Mouse (Mus musculus) hindbrain, embryonic 11.5 days (tissue): ENCODE results near the gene Kdelc2. TPM values are rescaled to one million over a fixed set of nuclear protein-coding genes. Genes with fewer than 3 reads are reported as not detected.

ENCODE experiments used
- ATAC-seq: fragments of 200-750 bp; cut with Nextera tagmentation; 2 replicates; pipeline ENCODE4 v1.8.0; 2017; ENCODE audit warnings: mild to moderate bottlenecking, moderate TSS enrichment, moderate library complexity; ENCODE audit not compliant: low FRiP score
- DNase-seq: peaks from one replicate; pipeline ENCODE4 v3.0.0-alpha.2; 2015; ENCODE audit warnings: low spot score
- H3K27ac ChIP-seq: fragments of 300-500 bp; sonication (generic); 2 replicates; pipeline ENCODE4 v1.5.1; 2014; ENCODE audit warnings: mild to moderate bottlenecking, low read depth, low read length
- H3K27me3 ChIP-seq: fragments of 300-500 bp; sonication (generic); 2 replicates; pipeline ENCODE4 v1.6.1; 2014; ENCODE audit warnings: mild to moderate bottlenecking, low read length, moderate library complexity, mixed read lengths; ENCODE audit not compliant: control insufficient read depth, insufficient read depth
- H3K36me3 ChIP-seq: fragments of 300-500 bp; sonication (generic); 2 replicates; pipeline ENCODE4 v1.6.1; 2014; ENCODE audit warnings: mild to moderate bottlenecking, low read length, moderate library complexity, mixed read lengths; ENCODE audit not compliant: control insufficient read depth, insufficient read depth
- H3K4me1 ChIP-seq: fragments of 300-500 bp; sonication (generic); replicated peaks from 2 replicates; pipeline ENCODE4 v1.6.1; 2014; ENCODE audit warnings: low read length, mixed read lengths; ENCODE audit not compliant: control insufficient read depth, insufficient read depth
- H3K4me2 ChIP-seq: fragments of 300-500 bp; sonication (generic); replicated peaks from 2 replicates; pipeline ENCODE4 v1.6.1; 2014; ENCODE audit warnings: mild to moderate bottlenecking, low read depth, low read length
- H3K4me3 ChIP-seq: fragments of 300-500 bp; sonication (generic); 2 replicates; pipeline ENCODE4 v1.5.1; 2014; ENCODE audit warnings: low read depth, low read length
- H3K9ac ChIP-seq: fragments of 300-500 bp; sonication (generic); 2 replicates; pipeline ENCODE4 v1.6.1; 2014; ENCODE audit warnings: low read depth, low read length
- H3K9me3 ChIP-seq: fragments of 300-500 bp; sonication (generic); 2 replicates; pipeline ENCODE4 v1.6.1; 2016; ENCODE audit warnings: low read length; ENCODE audit not compliant: control insufficient read depth
- WGBS: fragments of 180-500 bp; shearing (Covaris S2); extraction: QIAGEN DNeasy Blood & Tissue Kit; methylation state at CpG from one replicate; pipeline ENCODE4 v1.1.7; 2014; 5-methylcytosine and 5-hydroxymethylcytosine counted together
- polyA plus RNA-seq: library from polyadenylated mRNA; unstranded; fragments of >200 nt; fragmentation: Nextera tagmentation; extraction: Ambion mirVana; gene quantifications from 2 replicates; pipeline ENCODE4 v1.2.1, GENCODE M21; 2014

Kdelc2 gene
- polyA plus RNA-seq, 1 experiment from 2014 or later, result 11.7 TPM

DNA sequence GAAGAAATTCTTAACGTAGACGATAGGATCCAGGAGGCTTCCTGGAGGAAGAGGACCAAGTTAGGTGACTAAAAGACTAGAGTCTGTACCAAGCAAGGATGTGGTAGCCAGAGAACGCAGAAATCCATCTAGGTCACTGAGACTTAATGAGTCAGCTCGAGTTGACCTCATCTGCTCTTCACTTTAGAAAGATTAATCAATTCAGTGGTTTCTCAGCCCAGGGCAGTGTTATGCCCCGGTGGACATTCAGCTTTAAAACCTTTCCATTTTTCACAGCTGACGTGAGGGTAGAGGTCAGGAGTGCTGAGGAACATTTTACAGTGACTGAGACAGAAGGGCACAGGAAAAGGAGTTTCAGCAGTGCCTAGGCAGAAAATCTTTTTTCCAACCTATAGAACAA, 37.4 kb upstream of the Kdelc2 start:
- ATAC-seq (no peak), DNase-seq (no peak)
- Histone ChIP-seq H3K36me3 (no peaks in the 10 kb centered on the region), H3K9ac (no peak overlapping the region), H3K4me3 (no peak overlapping the region), H3K27ac (no peak overlapping the region), H3K4me2 (no peak overlapping the region), H3K9me3 (no peaks in the 10 kb centered on the region), H3K27me3 (no peaks in the 10 kb centered on the region), H3K4me1 (no peaks in the 10 kb centered on the region)
- 60% methylated on average over 6 of the region's 6 CpGs for WGBS

GRCm38 (mm10) chr9:53349211-53349610, 34.6 kb upstream of the Kdelc2 start:
- WGBS, result 93% methylated on average over 1 of the region's 1 CpGs
- H3K27ac ChIP-seq, result no peak overlapping the region
- H3K9me3 ChIP-seq, result no peaks in the 10 kb centered on the region
- H3K4me3 ChIP-seq, result no peak overlapping the region
- no peaks in the 10 kb centered on the region for H3K4me1 ChIP-seq
- H3K27me3 ChIP-seq, result no peaks in the 10 kb centered on the region
- DNase-seq, result no peak
- no peak overlapping the region for H3K4me2 ChIP-seq
- no peak overlapping the region for H3K9ac ChIP-seq
- no peak for ATAC-seq
- no peaks in the 10 kb centered on the region for H3K36me3 ChIP-seq

GRCm38 (mm10) chr9:53350331-53350730, 33.5 kb upstream of the Kdelc2 start:
- H3K4me1 ChIP-seq, result no peaks in the 10 kb centered on the region
- H3K4me3 ChIP-seq, result no peak overlapping the region
- H3K27ac ChIP-seq, result no peak overlapping the region
- H3K9me3 ChIP-seq, result no peaks in the 10 kb centered on the region
- H3K4me2 ChIP-seq, result no peak overlapping the region
- WGBS, result 84% methylated on average over 2 of the region's 2 CpGs
- no peak for DNase-seq
- no peak for ATAC-seq
- no peaks in the 10 kb centered on the region for H3K36me3 ChIP-seq
- no peaks in the 10 kb centered on the region for H3K27me3 ChIP-seq
- no peak overlapping the region for H3K9ac ChIP-seq

DNA sequence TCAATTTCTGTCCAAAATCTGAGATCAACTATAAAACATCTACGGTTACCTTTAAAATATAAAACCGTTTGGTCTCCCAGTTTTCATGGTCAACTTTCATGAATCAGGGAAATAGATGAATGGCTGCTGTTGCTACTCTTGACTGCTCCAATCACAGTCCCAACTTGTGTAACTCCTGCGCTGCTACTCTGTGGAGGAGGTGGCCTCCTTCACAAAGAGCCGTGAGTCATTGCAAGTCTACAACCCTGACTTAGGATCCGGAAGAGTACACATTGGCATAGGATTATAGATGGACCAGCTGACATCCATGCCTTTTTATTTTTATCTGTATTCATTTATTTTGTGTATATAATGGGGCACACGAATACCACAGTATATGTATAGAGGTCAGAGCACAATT, 31.9 kb upstream of the Kdelc2 start:
- Histone ChIP-seq H3K27ac (no peak overlapping the region), H3K36me3 (no peaks in the 10 kb centered on the region), H3K9ac (no peak overlapping the region), H3K4me2 (no peak overlapping the region), H3K4me3 (no peak overlapping the region), H3K27me3 (no peaks in the 10 kb centered on the region), H3K9me3 (no peaks in the 10 kb centered on the region), H3K4me1 (no peaks in the 10 kb centered on the region)
- 90% methylated on average over 6 of the region's 6 CpGs for WGBS
- DNase-seq (no peak), ATAC-seq (no peak)

GRCm38 (mm10) chr9:53353161-53353560, 30.7 kb upstream of the Kdelc2 start:
- Histone ChIP-seq H3K36me3 (no peaks in the 10 kb centered on the region), H3K27me3 (no peaks in the 10 kb centered on the region), H3K4me1 (no peaks in the 10 kb centered on the region), H3K4me3 (no peak overlapping the region), H3K4me2 (no peak overlapping the region), H3K9ac (no peak overlapping the region), H3K9me3 (no peaks in the 10 kb centered on the region), H3K27ac (no peak overlapping the region)
- ATAC-seq (no peak), DNase-seq (no peak)
- 89% methylated on average over 5 of the region's 5 CpGs for WGBS

DNA sequence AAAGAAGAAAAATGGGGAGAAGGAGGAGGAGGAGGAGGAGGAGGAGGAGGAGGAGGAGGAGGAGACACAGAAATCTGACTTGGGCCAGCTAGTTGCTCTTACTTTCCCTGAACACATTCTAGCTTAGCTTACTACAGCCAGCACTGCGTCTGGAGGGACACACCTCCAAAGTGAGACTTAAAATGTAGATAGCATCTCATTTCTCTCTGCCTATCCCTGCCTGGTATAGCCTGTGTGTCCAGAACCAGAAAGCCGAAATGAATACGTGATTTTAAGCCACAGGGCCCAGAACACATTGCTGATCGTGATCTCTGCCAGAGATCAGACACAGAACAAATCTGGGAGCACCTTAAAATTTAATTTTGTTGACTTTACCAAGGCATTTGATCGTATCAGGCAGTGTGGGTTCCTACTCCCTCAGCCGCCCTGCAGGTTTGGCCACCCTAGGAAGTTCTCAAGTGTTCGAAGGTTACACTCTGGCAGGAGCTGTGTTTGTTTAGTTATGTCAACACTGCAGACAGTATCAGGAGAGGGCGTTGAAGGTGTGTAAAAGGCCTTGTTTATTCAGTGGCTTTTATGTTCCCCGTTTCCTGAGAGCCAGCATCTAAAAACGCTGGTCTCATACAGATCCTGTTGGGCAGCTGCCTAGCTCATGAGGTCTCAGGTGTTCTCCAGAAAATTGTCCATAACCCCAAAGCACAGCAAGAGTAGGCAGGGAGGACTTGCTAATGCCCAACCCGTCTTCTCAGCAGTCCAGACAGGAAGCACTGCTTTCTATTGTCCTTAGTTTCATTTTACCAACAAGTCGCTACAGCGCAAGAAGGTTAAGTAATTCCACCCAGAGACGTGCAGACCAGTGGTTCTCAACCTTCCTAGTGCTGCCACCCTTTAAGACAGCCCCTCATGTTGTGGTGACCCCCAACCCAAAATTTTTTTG, 27.3 kb upstream of the Kdelc2 start:
- Histone ChIP-seq H3K4me1 (no peaks in the 10 kb centered on the region), H3K4me3 (no peak overlapping the region), H3K36me3 (no peaks in the 10 kb centered on the region), H3K27me3 (no peaks in the 10 kb centered on the region), H3K9me3 (no peaks in the 10 kb centered on the region), H3K9ac (no peak overlapping the region), H3K27ac (no peak overlapping the region), H3K4me2 (no peak overlapping the region)
- no peak for ATAC-seq
- DNase-seq, result no peak
- 63% methylated on average over 14 of the region's 14 CpGs for WGBS

GRCm38 (mm10) chr9:53371339-53371738, 12.5 kb upstream of the Kdelc2 start:
- no peak for ATAC-seq
- H3K27me3 ChIP-seq, result no peaks in the 10 kb centered on the region
- 67% methylated on average over 3 of the region's 3 CpGs for WGBS
- H3K4me2 ChIP-seq, result no peak overlapping the region
- H3K9me3 ChIP-seq, result no peaks in the 10 kb centered on the region
- H3K9ac ChIP-seq, result no peak overlapping the region
- no peak for DNase-seq
- H3K36me3 ChIP-seq, result no peaks in the 10 kb centered on the region
- H3K4me1 ChIP-seq, result no peaks in the 10 kb centered on the region
- H3K4me3 ChIP-seq, result no peak overlapping the region
- H3K27ac ChIP-seq, result no peak overlapping the region

DNA sequence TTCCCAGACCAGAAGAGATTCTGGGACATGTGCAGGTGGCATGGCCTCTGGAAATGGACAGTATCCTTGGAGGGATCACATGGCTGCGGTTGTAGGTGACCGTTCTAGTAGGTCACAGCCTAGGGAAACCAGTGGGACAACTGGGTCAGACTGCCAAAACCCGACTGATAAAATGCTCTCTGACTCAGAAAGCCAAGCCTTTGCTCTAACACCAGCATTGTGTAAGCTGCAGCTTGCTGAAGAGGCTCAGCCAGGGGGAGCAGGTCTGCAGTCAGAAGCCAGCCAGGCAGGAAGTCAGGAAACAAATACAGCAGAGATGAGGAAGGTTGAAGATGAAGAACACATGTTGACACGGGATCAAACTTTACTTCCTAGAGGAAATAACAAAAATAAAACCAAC, 7.9 kb upstream of the Kdelc2 start:
- Histone ChIP-seq H3K9ac (no peak overlapping the region), H3K9me3 (no peaks in the 10 kb centered on the region), H3K4me2 (no peak overlapping the region), H3K4me1 (no peaks in the 10 kb centered on the region), H3K4me3 (no peak overlapping the region), H3K27ac (no peak overlapping the region), H3K36me3 (no peaks in the 10 kb centered on the region), H3K27me3 (no peaks in the 10 kb centered on the region)
- DNase-seq, result no peak
- ATAC-seq, result no peak
- WGBS, result 83% methylated on average over 4 of the region's 4 CpGs

- no peaks in the 10 kb centered on the region for H3K36me3 ChIP-seq
- no peak overlapping the region for H3K9ac ChIP-seq
- no peak overlapping the region for H3K4me2 ChIP-seq
- ATAC-seq (no peak), DNase-seq (no peak)
- H3K9me3 ChIP-seq, result no peaks in the 10 kb centered on the region
- H3K4me1 ChIP-seq, result no peaks in the 10 kb centered on the region
- H3K27me3 ChIP-seq, result no peaks in the 10 kb centered on the region
- 86% methylated on average over 13 of the region's 13 CpGs for WGBS
- H3K27ac ChIP-seq, result no peak overlapping the region
- H3K4me3 ChIP-seq, result no peak overlapping the region
These were observed 7.0 kb upstream of the Kdelc2 start for GRCm38 (mm10) chr9:53376820-53377219.
